Mouse (Mus musculus) olfactory bulb, adult 2 months (tissue): Measurements from ENCODE around the gene C1qtnf5. TPM values are rescaled to one million over a fixed set of nuclear protein-coding genes. Genes with fewer than 3 reads are reported as not detected.
A peak's percentile ranks its signal among the peaks of the same experiment; 100 is the strongest.
"Not testable (repeated sequence)": the region's sequence is repeated elsewhere in the genome, so short reads cannot be mapped to it uniquely, and the experiment has no call there.

Experiments
- H3K27ac ChIP-seq: fragments of 200-500 bp; 2 replicates; pipeline ENCODE4 v1.5.1; 2012; ENCODE audit warnings: low read depth, low read length; ENCODE audit not compliant: insufficient read depth
- H3K4me1 ChIP-seq: fragments of 200-500 bp; 2 replicates; pipeline ENCODE4 v1.6.1; 2012; ENCODE audit warnings: low read length; ENCODE audit not compliant: control insufficient read depth, insufficient read depth
- H3K4me3 ChIP-seq: fragments of 200-500 bp; 2 replicates; pipeline ENCODE4 v1.5.1; 2012; ENCODE audit warnings: mild to moderate bottlenecking, low read depth, low read length, moderate library complexity; ENCODE audit not compliant: insufficient read depth
- CTCF ChIP-seq: fragments of 200-500 bp; IDR thresholded peaks from 2 replicates; pipeline ENCODE4 v1.5.1; 2012; ENCODE audit warnings: low read depth, mild to moderate bottlenecking, low read length, moderate library complexity; ENCODE audit not compliant: insufficient read depth
- POLR2A ChIP-seq: fragments of 200-500 bp; IDR thresholded peaks from 2 replicates; pipeline ENCODE4 v1.6.1; 2012; ENCODE audit warnings: mild to moderate bottlenecking, low read depth, low read length, moderate library complexity; ENCODE audit not compliant: insufficient read depth
- WGBS: fragments of 180-500 bp; shearing (Covaris S2); methylation state at CpG from one replicate; pipeline ENCODE4 v1.1.7; 2018; 5-methylcytosine and 5-hydroxymethylcytosine counted together
- polyA plus RNA-seq: library from polyadenylated mRNA; stranded (reverse); fragments of >200 nt; gene quantifications from 2 replicates; pipeline ENCODE4 v1.2.4, GENCODE M21; 2012; ENCODE audit warnings: low replicate concordance; ENCODE audit not compliant: missing spikeins, insufficient read depth, insufficient read length

C1qtnf5 gene
- polyA plus RNA-seq, 1 experiment: not detected

DNA sequence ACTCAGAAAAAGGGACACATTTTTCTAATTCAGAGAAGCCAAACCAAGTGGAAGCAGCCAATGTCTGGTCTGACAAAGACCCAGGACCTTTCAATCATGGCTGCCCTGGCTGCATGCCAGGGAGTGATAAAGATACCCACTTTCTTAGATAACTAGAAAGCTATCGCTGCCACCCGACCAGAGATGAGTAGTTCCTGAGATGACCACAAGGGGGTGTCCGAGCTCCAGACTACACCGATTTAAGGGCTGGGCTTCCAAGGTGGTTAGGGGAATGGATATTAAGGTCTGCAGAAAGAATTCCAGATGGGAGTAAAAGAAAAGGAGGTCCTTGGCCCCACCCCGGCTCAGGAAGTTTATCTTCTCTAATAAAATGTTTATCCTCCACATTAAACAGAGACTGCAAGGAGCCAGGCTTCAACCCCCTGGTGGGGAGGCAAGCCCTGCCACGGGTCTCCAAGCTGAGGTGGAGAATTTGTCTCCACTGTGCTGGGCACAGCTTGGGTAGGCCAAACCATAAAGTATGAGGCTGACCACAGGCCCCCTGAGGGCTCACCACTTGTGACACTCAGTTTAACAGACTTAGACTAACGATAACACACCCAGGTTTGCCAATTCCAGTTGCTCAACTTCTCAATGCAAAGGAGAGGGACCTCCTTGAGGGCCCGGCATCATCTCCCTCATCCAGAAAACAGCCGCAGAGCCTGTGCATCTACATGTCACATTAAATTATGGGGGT is 2.5 kb downstream of the C1qtnf5 start:
- TF ChIP-seq CTCF: peak; percentile 35; the same call in 1 of the 2 replicates
- no peak for TF ChIP-seq POLR2A
- Histone ChIP-seq H3K27ac (no peak overlapping the region), H3K4me3 (no peak overlapping the region), H3K4me1 (peaks cover 52% of the 10 kb centered on the region)
- WGBS: 21% methylated on average over 9 of the region's 9 CpGs

DNA sequence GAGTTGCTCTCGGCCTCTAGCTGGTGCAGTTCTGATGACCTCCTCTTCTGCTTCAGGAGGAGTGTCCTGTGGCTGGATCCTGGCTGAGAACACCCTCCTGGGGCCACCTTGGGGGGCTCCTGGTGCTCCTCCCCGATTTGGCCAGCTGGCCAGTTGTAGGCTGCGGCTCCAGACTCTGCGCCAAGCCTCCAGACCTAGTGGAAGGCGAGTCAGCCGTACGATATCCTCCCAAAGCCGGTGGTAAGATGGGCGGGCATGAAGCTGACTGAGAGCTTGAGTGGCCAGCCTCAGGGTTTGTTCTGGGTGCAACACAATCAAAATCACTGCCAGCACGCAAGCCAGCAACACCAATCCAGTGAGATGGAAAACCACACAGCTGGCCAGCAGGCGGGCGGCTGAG is 4.9 kb downstream of the C1qtnf5 start:
- not testable (repeated sequence) for H3K4me3 ChIP-seq, H3K27ac ChIP-seq
- peaks cover 40% of the 10 kb centered on the region for H3K4me1 ChIP-seq
- 54% methylated on average over 10 of the region's 12 CpGs for WGBS

DNA sequence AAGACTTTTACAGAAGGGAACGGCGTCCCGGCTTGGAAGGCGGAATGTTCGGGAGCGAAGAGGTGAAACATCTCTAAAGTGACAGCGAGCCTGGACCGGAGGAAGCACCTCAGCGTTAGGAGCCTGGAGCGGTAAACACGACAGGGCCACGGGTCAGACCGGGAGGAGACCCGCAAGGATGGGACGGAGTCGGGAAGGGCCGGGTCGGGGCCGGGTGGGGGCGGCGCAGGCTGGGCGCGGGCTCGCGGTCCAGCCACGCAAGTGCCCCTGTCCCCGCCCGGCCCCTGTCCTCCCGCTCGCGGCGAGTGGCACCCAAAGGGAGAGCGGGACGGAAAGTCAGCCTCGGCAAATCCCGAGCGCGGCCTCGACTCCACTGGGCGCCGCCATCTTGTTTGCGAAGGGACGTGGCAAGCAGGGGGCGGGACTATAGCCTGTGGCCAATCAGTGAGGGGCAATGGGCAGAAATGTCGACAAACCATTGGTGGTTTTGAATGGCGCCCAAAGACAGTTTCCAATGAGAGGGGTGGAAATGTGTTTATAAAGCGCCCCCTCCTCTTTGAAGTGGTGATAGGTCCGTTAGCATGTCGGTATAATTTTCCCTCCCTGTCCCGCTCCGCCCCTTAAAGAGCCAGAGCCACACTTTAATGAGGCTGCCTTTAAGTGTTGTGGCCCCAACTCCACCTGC is 6.2 kb downstream of the C1qtnf5 start, which contains the start of the genes Gm49380 and Rnf26:
Gene Gm49380, minus strand, starts transcription at position 396 of the 685 bp plus-strand sequence.
Gene Rnf26, minus strand, starts transcription at position 413 of the 685 bp plus-strand sequence.
- TF ChIP-seq CTCF (no peak), POLR2A (peak; percentile 35; the same call in 1 of the 2 replicates)
- H3K27ac ChIP-seq: no peak within 1 kb of the TSS
- under 1% methylated on average over 46 of the region's 51 CpGs for WGBS
- H3K4me1 ChIP-seq: peaks cover 26% of the 10 kb centered on the region
- H3K4me3 ChIP-seq: peak within 1 kb of the TSS; percentile 81

DNA sequence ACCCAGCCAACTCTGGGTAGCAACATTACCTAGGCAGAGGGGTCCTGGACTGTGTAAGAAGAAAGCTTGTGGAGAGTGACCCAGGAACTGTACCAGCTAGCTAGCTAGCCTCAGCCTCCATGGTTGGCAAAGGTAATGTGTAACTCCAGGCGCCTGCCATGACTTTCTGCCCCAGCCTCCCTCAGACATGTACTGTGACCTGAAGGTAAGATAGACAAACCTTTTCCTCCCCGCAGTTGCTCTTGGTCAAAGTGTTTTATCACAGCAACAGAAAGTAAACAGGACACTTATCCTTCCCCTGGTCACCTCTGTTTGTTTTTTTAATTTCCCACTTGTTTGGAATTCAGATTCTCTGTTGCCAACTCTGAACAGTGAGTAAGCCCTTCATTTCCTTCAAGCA is 7.4 kb downstream of the C1qtnf5 start:
- H3K4me3 ChIP-seq: no peak overlapping the region
- H3K27ac ChIP-seq: no peak overlapping the region
- WGBS: 88% methylated on average over 2 of the region's 2 CpGs
- TF ChIP-seq POLR2A: no peak
- no peak for TF ChIP-seq CTCF
- H3K4me1 ChIP-seq: peaks cover 16% of the 10 kb centered on the region; the same call in 1 of the 2 replicates

DNA sequence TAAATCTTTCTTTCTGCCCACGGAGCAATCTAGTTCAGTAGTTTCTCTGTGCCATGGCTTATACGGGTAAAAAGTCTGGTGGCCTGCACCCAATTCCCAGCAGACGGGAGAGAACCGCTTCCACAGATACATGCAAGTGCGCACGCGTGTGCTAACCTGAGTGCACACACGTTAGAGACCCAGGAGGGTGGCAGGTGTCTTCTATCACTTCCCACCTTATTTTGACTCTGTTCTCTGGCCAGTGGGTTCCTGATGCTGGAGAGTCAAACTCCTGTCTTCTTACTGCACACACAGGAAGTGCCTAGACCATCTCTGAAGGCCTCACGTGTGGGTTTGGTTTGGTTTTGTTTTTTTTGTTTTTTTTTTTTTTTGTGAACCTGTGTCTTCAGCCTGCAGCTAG is 8.6 kb downstream of the C1qtnf5 start:
- H3K4me3 ChIP-seq: no peak overlapping the region
- WGBS: 94% methylated on average over 9 of the region's 9 CpGs
- no peak for TF ChIP-seq POLR2A
- no peak for TF ChIP-seq CTCF
- H3K4me1 ChIP-seq: peaks cover 11% of the 10 kb centered on the region; the same call in 1 of the 2 replicates
- no peak overlapping the region for H3K27ac ChIP-seq

DNA sequence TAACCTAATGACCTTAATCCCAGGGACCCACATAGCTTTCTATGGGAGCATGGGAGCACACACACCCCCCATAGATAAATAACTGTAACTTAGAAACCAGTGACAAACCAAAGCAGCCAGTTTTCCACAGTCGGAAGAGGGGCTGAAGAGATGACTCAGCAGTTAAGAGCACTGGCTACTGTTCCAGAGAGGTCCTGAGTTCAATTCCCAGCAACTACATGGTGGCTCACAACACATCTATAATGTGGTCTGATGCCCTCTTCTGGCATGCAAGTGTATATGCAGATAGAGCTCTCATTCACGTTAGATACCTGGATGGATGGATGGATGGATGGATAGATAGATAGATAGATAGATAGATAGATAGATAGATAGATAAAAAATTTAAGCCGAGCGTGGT is 9.1 kb downstream of the C1qtnf5 start:
- H3K27ac ChIP-seq: no peak overlapping the region
- TF ChIP-seq POLR2A (no peak), CTCF (no peak)
- H3K4me3 ChIP-seq: no peak overlapping the region
- peaks cover 11% of the 10 kb centered on the region; the same call in 1 of the 2 replicates for H3K4me1 ChIP-seq
- 90% methylated on average over 4 of the region's 4 CpGs for WGBS

DNA sequence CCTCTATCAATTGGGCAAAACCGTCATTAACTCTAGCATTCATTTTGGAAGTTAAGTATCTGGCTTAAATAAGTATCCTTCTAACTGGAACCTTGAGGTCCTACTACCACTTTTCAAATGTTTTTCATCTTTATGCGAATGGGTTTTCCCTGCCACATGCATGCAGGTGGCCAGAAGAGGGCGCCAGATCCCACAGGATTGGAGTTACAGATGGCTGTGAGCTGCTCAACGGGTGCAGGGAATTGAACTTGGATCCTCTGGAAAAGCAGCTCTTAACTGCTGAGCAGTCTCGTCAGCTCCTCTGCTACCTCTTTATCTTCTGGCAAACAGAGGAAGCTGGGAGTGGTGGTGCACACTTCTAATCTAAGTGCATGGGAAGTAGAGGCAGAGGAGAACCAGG is 12.0 kb downstream of the C1qtnf5 start:
- WGBS: 62% methylated on average over 5 of the region's 5 CpGs
- TF ChIP-seq CTCF (peak; percentile 29; the same call in 1 of the 2 replicates), POLR2A (no peak)
- H3K4me1 ChIP-seq: no peaks in the 10 kb centered on the region
- no peak overlapping the region for H3K4me3 ChIP-seq
- H3K27ac ChIP-seq: no peak overlapping the region

DNA sequence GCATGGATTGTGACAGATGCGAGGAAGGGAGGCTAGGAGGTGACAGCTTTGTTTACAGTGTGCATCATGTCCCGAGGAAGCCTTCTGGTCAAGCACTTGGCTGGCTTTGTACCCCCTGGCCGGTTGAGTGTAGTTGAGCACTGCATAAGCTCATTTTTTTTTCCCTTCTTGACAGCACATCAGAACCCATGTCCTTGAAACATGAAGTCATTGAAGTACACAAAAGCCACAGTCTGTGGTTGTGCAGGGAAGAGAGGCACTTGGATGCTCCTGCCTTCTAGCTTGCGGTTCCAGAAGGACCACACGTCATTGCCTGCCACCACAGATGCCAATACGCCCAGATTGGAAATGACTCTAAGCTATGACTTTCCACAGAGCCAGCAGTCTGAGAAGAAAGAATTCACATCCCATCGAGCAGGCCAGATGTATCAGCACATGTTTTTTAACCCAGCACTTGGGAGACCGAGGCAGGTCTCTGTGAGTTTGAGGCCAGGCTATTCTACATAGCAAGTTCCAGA is 13.0 kb downstream of the C1qtnf5 start:
- Histone ChIP-seq H3K27ac (no peak overlapping the region), H3K4me1 (no peaks in the 10 kb centered on the region), H3K4me3 (no peak overlapping the region)
- no peak for TF ChIP-seq POLR2A
- TF ChIP-seq CTCF: no peak
- WGBS: 85% methylated on average over 8 of the region's 8 CpGs

DNA sequence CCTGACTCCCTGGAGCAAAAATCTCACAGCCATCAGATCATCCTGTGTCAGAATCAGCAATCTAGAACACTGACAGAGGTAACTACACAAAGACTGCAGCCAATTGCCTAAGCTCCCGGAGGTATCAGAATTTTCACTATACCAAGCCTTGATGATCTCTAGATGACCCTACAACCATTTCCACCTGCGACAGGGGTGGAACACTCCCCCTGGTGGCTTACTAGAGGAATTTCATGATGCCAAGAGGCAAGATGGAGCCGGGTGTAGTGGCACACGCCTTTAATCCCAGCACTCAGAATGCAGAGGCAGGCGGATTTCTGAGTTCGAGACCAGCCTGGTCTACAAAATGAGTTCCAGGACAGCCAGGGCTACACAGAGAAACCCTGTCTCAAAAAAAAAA is 17.3 kb downstream of the C1qtnf5 start:
- TF ChIP-seq CTCF (no peak), POLR2A (no peak)
- Histone ChIP-seq H3K4me1 (no peaks in the 10 kb centered on the region), H3K27ac (no peak overlapping the region), H3K4me3 (no peak overlapping the region)
- WGBS: 62% methylated on average over 6 of the region's 6 CpGs
